Mouse (Mus musculus) T-helper 17 cell (primary cell): ENCODE measurements around the gene Noxred1.
"Not testable (repeated sequence)": the region's sequence is repeated elsewhere in the genome, so short reads cannot be mapped to it uniquely, and the experiment has no call there.

ENCODE experiments used
- in situ Hi-C, 2 experiments: fragments of 300-600 bp; cut with MboI, MseI; formaldehyde crosslinking; loops; 1 replicate in 1 of 2; 2 replicates in 1 of 2; pipeline ENCODE4 v1.15.1; 2025; ENCODE audit warnings: high pct_unique_total_duplicates in 2 of 2

Noxred1 gene

GRCm38 (mm10) chr12:87238632-87239031, at the start of gene Noxred1:
Gene Noxred1, minus strand, starts transcription at chr12:87238732.
- in situ Hi-C loops: no loop called here

GRCm38 (mm10) chr12:87284726-87285125, 46.2 kb upstream of the Noxred1 start:
- in situ Hi-C loops: no loop called here

- in situ Hi-C loops: no loop called here
Measured at GRCm38 (mm10) chr12:87284268-87284667, 45.7 kb upstream of the Noxred1 start.

- in situ Hi-C loops: no loop called here
Measured at GRCm38 (mm10) chr12:87283706-87284105, 45.2 kb upstream of the Noxred1 start.

- in situ Hi-C loops: no loop called here
Measured at GRCm38 (mm10) chr12:87282743-87283142, 44.2 kb upstream of the Noxred1 start.

GRCm38 (mm10) chr12:87281766-87282165, 43.2 kb upstream of the Noxred1 start:
- in situ Hi-C loops: no loop called here

GRCm38 (mm10) chr12:87279879-87280278, 41.3 kb upstream of the Noxred1 start:
- in situ Hi-C loops: no loop called here

GRCm38 (mm10) chr12:87279350-87279749, 40.8 kb upstream of the Noxred1 start:
- in situ Hi-C loops: no loop called here

- in situ Hi-C loops: no loop called here
Measured at GRCm38 (mm10) chr12:87278118-87278730, 39.7 kb upstream of the Noxred1 start.

- in situ Hi-C loops: not testable (repeated sequence)
Measured at GRCm38 (mm10) chr12:87277251-87277650, 38.7 kb upstream of the Noxred1 start.

GRCm38 (mm10) chr12:87274853-87275831, 36.6 kb upstream of the Noxred1 start:
- in situ Hi-C loops: no loop called here

- in situ Hi-C loops: loop anchor here in 1 of 2 experiments (5.0 kb wide), 1 partner anchor 115 kb away; no protein-coding TSS in a partner anchor
Measured at GRCm38 (mm10) chr12:87267682-87268081, 29.1 kb upstream of the Noxred1 start.

- in situ Hi-C loops: loop anchor here in 1 of 2 experiments (5.0 kb wide), 1 partner anchor 115 kb away; no protein-coding TSS in a partner anchor
Measured at GRCm38 (mm10) chr12:87266827-87267603, 28.5 kb upstream of the Noxred1 start.

GRCm38 (mm10) chr12:87266108-87266826, 27.7 kb upstream of the Noxred1 start, which contains the start of the genes Vipas39 and Ahsa1:
Gene Vipas39, minus strand, starts transcription at chr12:87266256.
Gene Ahsa1, plus strand, starts transcription at chr12:87266479.
- in situ Hi-C loops: loop anchor here in 1 of 2 experiments (5.0 kb wide), 1 partner anchor 116 kb away; no protein-coding TSS in a partner anchor

GRCm38 (mm10) chr12:87265444-87265843, 26.9 kb upstream of the Noxred1 start:
- in situ Hi-C loops: loop anchor here in 1 of 2 experiments (5.0 kb wide), 1 partner anchor 117 kb away; no protein-coding TSS in a partner anchor

- in situ Hi-C loops: no loop called here
Measured at GRCm38 (mm10) chr12:87260562-87260961, 22.0 kb upstream of the Noxred1 start.

- in situ Hi-C loops: loop anchor here in 1 of 2 experiments (10.0 kb wide), 1 partner anchor 1112 kb away; no protein-coding TSS in a partner anchor
Measured at GRCm38 (mm10) chr12:87256629-87257028, 18.1 kb upstream of the Noxred1 start.

- in situ Hi-C loops: loop anchor here in 1 of 2 experiments (10.0 kb wide), 1 partner anchor 1109 kb away; no protein-coding TSS in a partner anchor
Measured at GRCm38 (mm10) chr12:87253878-87254277, 15.3 kb upstream of the Noxred1 start.

GRCm38 (mm10) chr12:87250161-87250560, 11.6 kb upstream of the Noxred1 start:
- in situ Hi-C loops: loop anchor here in 1 of 2 experiments (10.0 kb wide), 1 partner anchor 1105 kb away; no protein-coding TSS in a partner anchor

- in situ Hi-C loops: no loop called here
Measured at GRCm38 (mm10) chr12:87236882-87237483, 1.5 kb downstream of the Noxred1 start.
